Mouse (Mus musculus): Measurements from ENCODE around the gene Epm2a. TPM values are rescaled to one million over a fixed set of nuclear protein-coding genes. Genes with fewer than 3 reads are reported as not detected.

Epm2a gene
- polyA plus RNA-seq (2012; rRNA removed) = 2.4 and 2.6 TPM in 2 replicates

GRCm38 (mm10) chr10:11343205-11344141, at the start of gene Epm2a:
Gene Epm2a (plus strand): TSS chr10:11343404.

Other genes starting within 250 kb of the Epm2a start
- gene Shprh, start 194.0 kb upstream of the Epm2a start, polyA plus RNA-seq (2012; rRNA removed) = 11.0 and 14.7 TPM in 2 replicates
- 17.4 and 22.0 TPM in 2 replicates for gene Fbxo30, start 62.1 kb upstream of the Epm2a start, polyA plus RNA-seq (2012; rRNA removed)